Mouse (Mus musculus): ENCODE results near the gene Rps19bp1.

Rps19bp1 gene

GRCm38 (mm10) chr15:80263610-80264575 is at the start of gene Rps19bp1:
Gene Rps19bp1 (minus strand): TSS chr15:80264315.
- DNase-seq (ENCODE audit: low read depth, low spot score) = peak; percentile 85

- no peak for DNase-seq (ENCODE audit: low read depth, low spot score)
Observed at GRCm38 (mm10) chr15:80306146-80306545, 42.0 kb upstream of the Rps19bp1 start.

DNA sequence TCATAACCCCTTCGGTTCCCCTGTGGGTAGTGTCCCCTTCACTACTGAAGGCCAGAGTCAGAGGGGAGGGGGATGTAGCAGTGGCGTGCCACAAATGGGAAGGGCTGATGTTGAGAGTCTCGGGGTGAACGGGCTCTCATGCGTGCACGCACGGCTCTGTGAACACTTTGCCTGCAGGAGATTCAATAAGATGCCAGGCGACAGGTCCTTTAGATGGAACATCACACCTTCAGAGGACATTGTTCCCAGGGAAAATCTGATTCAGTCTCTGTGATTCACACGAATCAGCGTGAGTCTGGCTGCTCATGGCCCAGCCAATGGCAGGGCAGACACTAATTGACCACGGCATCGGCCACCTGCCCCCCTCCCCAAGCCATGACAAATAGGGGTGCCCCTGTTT is 40.1 kb upstream of the Rps19bp1 start:
- no peak for DNase-seq (ENCODE audit: low read depth, low spot score)

DNA sequence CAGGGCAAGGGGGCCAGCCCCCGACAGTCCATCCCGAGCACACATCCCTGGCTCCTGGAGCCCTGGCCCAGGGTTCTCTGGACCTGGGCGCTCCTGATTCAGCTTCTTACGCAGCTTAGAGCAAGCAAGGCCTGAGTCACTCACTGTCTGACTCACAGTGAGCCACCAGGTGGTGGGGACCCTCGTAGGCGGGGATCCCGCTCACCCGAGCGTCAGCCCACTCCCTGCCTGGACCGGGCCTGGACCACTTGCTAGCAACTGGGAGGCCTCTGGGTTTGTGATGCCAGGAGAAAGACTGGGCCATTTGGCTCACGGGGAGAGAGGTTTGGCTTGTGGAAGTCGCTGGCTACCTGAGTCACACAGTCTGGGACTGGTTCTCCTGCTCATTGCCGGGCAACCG is 39.7 kb upstream of the Rps19bp1 start:
- no peak for DNase-seq (ENCODE audit: low read depth, low spot score)

- DNase-seq (ENCODE audit: low read depth, low spot score) = no peak
Observed at GRCm38 (mm10) chr15:80297146-80297545, 33.0 kb upstream of the Rps19bp1 start.

DNA sequence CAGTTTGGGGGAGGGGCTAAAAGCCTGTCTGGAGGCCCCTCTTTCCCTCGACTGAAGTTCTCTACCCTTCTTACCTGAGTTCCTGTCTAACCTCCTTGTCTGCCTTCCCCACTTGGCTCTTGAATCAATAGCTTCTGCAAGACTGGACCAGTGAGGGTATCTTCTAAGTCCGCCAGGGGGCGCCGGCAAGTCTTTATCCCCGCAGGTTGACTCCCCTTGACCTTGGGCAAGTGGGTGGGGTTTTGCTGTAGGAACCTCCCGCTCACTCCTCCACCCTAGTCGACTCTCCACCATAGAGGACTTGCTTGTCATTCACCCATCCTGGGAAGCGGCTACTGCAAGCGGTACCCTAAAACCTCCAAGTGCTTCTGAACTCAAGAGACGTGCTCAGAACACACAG is 25.3 kb upstream of the Rps19bp1 start:
- DNase-seq (ENCODE audit: low read depth, low spot score) = peak; percentile 53

DNA sequence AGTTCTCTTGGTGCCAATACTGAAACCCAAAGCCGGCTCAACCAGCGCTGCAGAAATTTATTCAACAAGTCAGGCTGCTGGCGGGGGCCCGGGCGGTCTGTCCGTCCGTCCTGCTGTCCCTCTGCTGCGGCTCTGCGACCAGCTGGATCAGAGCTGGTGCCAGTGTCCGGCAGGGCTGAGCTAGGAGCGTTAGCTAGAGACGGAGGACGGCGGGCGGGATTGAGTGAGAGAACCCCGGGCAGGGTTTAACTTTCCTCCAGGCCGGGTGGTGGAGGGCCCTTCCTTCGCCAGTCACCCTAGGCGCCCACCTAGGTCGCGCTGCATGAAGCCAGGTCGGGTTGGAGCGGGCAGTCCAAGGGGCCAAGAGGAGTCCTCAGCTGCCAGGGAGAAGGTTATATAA is 23.9 kb upstream of the Rps19bp1 start:
- DNase-seq (ENCODE audit: low read depth, low spot score) = no peak

GRCm38 (mm10) chr15:80286851-80287415 is 22.8 kb upstream of the Rps19bp1 start, which contains the start of gene Cacna1i:
Gene Cacna1i (plus strand): TSS chr15:80287238.
- no peak for DNase-seq (ENCODE audit: low read depth, low spot score)

- DNase-seq (ENCODE audit: low read depth, low spot score) = no peak
Observed at GRCm38 (mm10) chr15:80280646-80281045, 16.5 kb upstream of the Rps19bp1 start.

DNA sequence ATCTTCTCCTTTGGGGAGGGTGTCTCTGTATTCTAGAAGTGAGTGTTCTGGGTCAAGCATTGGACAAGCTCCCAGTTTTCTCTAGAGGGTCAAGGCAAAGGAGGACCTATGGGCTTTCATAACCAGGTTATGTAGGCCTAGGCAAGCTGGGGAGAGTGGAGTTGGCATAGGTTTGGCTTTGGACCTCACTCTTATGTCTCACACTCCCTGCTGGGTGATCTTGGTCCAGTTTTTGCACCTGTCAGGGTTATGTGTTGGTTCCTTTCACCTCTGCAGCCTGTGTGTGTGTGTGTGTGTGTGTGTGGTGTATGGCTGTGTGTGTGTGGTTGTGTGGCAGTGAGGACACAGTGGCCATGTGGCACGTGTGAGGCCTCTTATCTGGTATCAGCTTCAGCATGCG is 14.9 kb upstream of the Rps19bp1 start:
- DNase-seq (ENCODE audit: low read depth, low spot score) = no peak

GRCm38 (mm10) chr15:80278121-80278759 is 14.1 kb upstream of the Rps19bp1 start:
- no peak for DNase-seq (ENCODE audit: low read depth, low spot score)

GRCm38 (mm10) chr15:80277625-80278024 is 13.5 kb upstream of the Rps19bp1 start:
- no peak for DNase-seq (ENCODE audit: low read depth, low spot score)

GRCm38 (mm10) chr15:80277107-80277506 is 13.0 kb upstream of the Rps19bp1 start:
- no peak for DNase-seq (ENCODE audit: low read depth, low spot score)

DNA sequence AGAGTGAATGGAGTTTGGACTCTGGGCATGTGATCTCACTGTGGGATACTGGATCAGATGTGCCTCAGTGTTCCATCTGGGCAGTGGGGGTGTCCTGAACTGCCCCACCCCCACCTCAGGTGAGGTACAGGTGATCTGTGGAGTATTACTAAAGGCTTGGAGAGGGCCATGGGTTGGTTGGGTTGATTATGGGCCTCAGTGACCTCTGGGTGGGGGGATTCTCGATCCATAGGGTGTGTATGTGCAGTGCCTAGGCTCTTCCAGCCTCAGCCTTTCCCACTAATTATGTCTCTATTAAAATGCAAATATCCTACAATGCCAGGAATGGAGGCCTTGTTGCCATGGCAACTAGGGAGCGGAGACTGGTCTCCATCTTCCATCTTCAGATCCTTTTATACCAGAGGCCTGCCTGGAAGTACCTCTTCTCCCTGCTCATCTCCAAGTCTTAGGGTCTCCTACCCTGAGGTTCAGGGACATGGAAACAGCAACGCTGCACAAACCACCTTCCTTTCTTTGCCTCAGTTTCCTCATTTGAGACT is 7.8 kb upstream of the Rps19bp1 start:
- no peak for DNase-seq (ENCODE audit: low read depth, low spot score)

DNA sequence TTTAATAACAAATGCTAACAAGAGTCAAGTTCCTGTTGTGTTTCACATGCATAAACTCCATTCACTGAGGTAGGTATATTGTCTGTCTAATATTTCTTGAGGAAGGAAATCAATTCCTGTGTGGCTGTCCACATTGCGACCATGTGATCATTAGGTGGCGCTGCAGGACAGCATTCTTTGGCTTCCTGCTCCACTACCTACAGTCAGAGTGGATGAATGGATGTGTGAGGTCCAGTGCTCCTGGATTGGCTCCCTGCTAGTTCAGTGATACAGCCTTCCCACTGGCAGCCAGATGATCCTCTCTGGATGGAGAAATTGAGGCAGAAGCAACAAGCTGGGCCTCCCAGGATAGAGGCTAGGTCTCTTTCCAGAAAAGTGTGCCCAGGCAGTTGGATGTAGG is 2.2 kb upstream of the Rps19bp1 start:
- peak; percentile 84 for DNase-seq (ENCODE audit: low read depth, low spot score)

- no peak for DNase-seq (ENCODE audit: low read depth, low spot score)
Observed at GRCm38 (mm10) chr15:80261100-80261499, 3.0 kb downstream of the Rps19bp1 start.

DNA sequence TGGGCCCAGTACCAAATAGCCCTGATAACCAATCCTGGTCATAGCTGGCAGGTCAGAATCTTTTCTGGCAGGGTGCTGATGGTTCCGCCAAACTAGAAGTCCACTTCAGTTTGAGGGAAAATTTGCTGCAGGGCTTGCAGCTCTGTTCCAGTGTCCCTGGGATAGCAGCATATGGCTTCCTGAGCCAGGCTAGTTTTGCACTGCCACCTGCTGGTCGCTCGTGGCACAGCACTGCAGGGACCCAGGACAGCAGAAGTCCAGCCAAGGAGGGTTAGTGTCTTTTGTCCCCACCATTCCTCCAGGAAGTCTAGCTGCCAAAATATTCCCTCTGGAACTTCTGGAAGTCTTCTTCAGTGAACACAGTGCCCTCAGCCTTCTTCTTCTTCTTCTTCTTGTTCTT is 3.4 kb downstream of the Rps19bp1 start:
- DNase-seq (ENCODE audit: low read depth, low spot score) = peak; percentile 74

DNA sequence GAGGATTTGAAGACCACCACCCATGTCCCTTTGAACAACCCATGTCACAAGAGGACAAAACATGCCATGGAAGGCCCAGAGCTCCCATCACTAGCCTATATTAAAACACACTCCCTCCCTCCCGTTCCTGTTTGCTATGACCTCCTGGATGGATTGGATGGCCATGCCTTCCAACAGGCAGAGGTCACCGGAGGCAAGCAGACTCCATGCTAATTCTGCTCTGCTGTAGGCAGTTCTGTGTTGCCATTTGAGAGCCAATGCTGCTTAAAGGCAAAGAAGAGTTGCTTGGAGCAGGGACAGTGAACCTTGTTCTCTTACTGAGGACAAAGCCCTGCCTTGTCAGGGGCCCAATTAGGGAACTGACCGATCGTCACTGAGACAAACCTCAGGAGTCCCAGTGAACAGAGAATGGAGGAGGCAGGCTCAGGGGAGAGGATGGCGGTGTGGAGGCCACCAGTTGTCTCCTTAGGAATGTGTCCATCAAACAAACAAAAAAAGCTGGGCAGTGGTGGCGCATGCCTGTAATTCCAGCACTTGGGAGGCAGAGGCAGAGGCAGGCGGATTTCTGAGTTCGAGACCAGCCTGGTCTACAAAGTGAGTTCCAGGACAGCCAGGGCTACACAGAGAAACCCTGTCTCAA is 4.6 kb downstream of the Rps19bp1 start:
- no peak for DNase-seq (ENCODE audit: low read depth, low spot score)

GRCm38 (mm10) chr15:80258240-80259170 is 5.6 kb downstream of the Rps19bp1 start:
- no peak for DNase-seq (ENCODE audit: low read depth, low spot score)

DNA sequence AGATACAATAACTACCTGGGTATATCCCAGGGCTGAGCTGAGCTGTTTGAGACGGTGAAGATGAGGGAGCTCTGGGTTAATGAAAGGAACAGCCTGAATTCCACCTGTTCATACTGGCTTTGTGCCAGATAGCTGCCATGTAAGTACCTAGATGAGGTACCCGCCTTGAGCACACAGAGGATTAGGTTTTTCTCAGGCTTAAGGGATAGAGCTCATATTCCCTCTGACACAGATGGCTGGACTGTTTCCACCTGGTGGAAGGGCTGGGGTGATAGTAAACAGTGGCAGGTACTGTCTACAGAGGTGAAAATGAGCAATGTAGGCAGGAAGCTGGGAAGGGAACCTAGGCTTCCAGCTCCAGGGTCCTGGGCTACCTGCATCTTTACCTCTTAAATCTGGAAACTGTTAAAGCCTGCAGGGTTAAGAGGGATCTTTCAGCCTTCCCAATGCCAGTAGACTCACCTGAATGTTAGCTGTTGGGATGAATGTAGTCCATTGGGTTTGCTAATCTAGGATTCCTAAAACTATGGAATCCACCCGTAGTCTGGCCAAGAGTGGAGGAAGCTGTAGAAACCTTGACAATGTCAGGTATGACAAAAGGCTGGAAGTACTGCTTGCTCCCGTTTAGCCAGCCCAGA is 6.4 kb downstream of the Rps19bp1 start:
- peak; percentile 79 for DNase-seq (ENCODE audit: low read depth, low spot score)

Measured in retina, postnatal 7 days (tissue).